Mouse (Mus musculus): ENCODE results near the gene Ciapin1.

Gene Ciapin1

DNA sequence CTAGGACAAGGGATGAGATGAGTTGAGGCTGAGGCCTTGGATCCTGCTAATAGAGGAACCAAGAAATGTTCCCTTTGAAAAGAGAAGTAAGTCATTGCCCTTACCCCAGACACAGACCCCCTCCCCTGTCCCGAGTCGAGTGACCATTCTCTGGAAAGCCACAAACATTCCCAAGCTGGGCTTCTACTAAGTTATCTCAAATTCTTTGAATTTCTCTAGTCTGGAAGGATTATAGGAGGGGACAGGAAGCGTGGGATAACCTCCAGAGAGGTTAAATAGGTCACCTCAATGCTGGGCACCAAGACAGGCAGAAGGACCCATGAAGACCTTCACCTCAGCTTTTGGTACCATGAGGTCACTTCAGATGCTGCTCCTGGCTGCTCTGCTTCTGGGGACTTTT lies 28.0 kb downstream of the Ciapin1 start, which contains the start of gene Ccl17:
Gene Ccl17 (plus strand): TSS at position 301 of the 400 bp plus-strand sequence.
- DNase-seq (ENCODE audit: extremely low spot score, low read depth, low spot score): no peak

DNA sequence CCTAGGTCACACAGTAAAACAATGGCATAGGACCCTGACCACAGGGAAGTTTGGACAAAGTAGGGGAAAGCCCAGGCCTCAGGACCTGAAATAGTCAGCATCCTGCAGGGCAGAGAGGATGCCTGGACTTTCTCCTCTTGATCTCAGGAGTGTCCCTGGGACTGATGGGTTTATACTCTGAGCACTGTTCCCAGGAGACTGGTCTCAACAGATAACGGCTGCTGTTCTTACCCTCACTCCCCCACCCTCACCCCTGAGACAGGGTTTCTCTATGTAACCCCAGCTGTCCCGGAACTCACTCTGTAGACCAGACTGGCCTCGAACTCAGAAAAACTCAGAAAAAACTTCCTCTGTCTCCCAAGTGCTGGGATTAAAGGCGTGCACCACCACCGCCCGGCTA lies 29.8 kb downstream of the Ciapin1 start:
- no peak for DNase-seq (ENCODE audit: extremely low spot score, low read depth, low spot score)

DNA sequence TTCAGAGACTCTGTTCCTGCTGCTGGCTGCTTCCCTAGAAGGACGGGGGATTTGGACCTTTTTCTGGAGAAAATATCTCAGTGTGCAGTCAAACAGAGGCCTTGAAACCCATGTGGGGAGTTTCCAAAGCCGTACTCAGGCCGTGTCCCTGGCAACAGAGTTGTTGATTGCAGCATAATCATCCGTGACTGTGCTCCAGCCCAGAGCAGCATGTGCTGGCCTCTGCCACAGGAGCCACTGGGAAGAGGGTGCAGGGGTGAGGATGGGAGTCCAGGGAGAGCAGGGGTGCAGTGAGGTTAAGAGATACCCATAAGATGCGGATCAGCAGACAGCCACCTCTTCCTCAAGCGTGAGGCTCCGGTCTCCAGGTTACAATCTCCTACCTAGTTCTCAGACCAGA lies 30.7 kb downstream of the Ciapin1 start:
- no peak for DNase-seq (ENCODE audit: extremely low spot score, low read depth, low spot score)

DNA sequence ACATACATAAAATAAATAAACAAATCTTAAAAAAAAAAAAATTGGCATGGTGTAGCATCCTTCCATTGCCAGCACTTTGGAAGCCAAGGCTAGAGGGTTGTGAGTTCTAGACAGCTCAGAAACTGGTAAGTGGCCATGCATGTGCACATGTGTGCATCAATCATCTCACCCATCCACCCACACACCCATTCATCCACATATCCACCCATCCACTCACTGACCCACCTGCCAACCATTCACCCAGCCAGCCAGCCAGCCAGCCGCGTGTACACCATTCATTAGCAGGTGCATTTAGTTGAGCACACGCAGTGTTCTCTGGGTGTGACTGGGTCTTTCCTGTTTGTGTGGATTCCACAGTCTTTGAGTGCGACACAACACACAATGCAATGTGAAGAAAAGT lies 32.3 kb downstream of the Ciapin1 start:
- no peak for DNase-seq (ENCODE audit: extremely low spot score, low read depth, low spot score)

DNA sequence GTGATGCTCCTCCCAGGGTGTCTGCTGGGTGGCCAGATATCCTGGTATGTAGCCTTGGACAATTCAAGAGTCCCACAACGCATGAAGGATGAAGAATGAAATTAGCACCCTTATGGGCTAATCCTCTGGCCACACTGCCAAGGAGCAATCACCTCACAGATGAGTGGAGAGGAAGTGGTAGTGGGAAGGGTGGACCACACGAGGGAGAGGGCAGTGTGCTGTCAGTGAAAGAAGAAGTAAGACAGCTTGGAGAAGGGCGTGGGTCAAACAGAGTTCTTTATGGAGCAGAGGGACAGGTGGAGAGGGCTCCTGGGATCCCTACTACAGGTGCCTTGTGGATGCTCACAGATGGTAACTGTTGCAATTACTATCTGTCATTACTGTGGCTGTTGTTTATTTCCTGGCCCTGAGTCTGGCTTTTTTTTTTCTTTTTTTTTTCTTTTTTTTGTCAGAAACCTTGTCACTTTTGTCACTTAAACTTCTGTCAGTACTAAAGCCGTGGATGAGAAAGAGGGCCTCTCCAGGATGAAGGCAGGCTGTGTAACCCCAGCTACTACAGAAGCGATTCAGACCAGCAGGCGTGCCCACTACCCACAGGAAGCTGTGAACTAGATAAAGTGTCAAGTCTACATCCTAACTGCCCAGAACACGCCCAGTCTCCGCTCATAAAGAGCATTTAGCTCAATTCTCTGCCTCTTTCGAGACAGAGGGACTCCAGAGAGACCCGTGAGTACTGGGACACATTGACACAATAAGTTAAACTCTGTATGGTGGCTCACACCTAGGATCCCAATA lies 33.4 kb downstream of the Ciapin1 start:
- no peak for DNase-seq (ENCODE audit: extremely low spot score, low read depth, low spot score)

DNA sequence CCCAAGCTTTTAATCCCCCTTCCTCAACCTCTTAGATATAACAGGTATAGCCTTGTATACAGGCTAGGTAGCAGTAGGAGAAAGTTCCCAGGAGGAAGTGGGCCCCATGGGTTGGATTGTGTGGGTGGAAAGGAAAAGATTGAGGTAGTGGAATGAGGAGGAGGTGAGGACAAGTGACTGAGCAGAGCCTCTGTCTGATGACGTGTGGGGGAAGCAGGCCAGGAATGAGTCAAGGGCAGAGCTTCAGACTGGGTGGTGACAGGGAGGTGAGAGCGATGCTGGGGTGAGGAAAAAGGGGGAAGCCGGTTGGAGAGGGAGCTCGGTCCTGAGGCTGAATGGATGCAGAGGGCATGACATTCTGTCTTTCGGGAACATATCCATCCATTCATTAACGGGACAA lies 34.6 kb downstream of the Ciapin1 start:
- no peak for DNase-seq (ENCODE audit: extremely low spot score, low read depth, low spot score)

DNA sequence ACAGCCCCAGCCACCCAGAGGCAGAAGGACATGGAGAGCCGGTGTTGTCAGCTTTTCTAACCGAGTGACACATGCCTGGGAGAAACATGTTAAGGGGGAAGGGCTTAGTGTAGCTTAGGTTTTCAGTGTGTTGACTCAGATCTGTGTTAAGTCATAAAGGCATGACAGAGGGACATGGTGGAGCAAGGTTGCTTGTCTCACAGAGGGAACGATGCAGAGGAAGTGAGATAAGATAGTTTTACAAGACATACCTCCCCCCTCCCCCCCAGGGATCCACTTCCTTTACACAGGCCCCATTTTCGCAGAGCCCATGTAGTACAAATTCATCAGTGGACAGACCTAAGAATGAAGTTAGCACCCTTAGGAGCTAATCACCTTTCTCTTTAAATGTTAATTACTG lies 35.8 kb downstream of the Ciapin1 start:
- DNase-seq (ENCODE audit: extremely low spot score, low read depth, low spot score): no peak

DNA sequence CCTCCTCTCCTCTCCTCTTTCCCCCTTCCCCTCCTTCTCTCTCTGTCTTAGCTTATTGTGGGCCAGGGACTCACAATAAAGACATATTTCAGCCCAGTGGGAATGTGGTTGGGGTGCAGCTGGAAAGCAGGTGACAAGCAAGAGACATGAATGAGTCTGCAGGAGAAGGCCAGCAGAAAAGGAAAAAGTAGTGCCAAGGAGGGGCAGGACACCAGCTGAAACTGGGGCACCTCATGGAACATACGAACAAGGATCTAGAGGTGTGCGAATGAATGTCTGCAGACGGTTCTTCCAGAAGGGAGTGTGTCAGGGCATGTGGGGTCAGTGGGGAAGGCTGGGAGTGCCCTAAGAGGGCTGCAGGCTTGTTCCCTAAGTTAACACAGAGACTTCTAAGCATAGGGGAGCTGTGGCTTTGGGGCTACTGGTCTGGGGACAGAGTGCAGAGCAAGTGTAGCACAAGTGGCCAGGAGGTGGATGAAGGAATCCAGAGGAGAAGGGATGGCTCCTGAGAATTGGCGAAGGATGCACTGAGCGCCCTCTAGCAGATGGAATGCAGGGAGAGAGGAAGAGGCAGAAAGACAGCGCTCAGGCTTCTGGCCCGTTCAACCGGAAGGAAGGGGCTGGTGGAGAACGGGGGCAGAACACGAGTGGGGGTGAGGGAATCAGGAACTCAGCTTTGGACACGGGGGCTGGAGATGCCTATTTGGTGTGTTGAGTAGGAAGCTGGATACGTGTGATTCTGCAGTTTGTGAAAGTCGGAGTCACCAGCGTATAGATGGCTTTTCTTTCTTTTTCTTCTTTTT lies 36.7 kb downstream of the Ciapin1 start:
- no peak for DNase-seq (ENCODE audit: extremely low spot score, low read depth, low spot score)

DNA sequence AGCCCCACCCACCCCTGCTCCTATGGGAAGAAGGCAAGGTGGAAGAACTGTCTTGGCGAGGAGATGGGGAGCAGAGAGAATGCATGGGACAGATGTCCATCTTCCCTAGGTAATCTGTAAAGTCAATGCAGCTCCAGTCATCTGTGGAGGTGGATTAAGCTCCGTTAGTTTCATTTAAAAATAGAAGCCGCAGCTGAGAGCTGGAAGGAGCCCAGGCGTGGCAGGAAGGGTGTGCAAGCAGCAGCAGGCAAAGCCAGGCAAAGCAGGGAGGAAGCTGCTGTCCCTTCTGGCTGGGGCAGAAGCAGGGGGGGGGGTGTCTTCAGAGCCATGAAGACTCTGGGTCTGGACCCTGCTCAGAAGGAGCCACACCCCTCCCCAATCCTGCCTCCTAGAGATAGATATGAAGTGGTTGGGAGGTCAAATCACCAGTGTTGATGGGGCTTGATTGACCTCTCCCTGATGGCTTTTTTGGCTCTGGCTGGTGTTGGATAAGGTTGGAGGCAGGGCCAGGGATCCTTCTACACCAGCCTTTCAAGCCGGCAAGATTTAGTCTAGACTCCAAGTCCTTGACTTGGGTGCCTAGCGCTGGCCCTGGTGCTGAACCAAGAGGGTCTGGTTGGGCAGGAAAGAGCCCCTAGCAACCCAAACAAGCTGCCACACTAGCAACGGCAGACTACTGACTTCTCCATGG lies 37.7 kb downstream of the Ciapin1 start:
- DNase-seq (ENCODE audit: extremely low spot score, low read depth, low spot score): no peak

DNA sequence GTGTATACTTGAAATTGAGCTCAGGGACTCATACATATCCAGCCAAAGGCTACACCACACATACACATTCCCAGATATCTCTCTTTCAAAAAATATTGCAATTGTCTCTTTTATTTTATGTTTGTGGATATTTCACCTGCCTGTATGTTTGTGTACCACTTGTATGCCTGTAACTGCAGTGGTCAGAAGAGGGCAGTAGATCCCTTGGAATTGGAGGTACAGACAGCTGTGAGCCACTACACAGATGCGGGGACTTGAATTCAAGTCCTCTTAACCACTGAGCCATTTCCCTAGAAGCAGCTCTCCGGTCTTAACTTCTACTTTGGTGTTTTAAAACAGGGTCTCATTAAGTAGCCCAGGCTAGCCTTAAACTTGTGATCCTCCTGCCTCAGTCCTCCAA lies 43.4 kb downstream of the Ciapin1 start:
- DNase-seq (ENCODE audit: extremely low spot score, low read depth, low spot score): no peak

DNA sequence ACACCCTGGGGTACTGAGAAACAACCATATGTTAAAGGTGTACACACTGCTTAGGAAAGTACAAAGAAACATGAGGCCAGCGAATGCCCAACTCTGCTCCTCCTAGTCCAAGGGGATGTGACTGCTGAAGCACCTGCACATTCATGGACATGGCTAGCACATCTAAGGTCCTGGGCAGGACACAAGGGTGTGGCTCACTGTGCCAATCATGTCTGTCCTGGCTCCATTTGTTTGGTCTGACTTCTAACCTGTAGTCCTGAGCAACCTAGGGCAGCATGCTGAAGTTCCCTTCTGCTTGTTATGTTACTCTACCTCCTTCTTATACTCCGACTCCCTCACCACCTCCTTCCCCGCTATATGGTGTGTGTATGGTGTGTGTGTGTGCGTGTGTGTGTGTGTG lies 43.8 kb downstream of the Ciapin1 start:
- DNase-seq (ENCODE audit: extremely low spot score, low read depth, low spot score): no peak

DNA sequence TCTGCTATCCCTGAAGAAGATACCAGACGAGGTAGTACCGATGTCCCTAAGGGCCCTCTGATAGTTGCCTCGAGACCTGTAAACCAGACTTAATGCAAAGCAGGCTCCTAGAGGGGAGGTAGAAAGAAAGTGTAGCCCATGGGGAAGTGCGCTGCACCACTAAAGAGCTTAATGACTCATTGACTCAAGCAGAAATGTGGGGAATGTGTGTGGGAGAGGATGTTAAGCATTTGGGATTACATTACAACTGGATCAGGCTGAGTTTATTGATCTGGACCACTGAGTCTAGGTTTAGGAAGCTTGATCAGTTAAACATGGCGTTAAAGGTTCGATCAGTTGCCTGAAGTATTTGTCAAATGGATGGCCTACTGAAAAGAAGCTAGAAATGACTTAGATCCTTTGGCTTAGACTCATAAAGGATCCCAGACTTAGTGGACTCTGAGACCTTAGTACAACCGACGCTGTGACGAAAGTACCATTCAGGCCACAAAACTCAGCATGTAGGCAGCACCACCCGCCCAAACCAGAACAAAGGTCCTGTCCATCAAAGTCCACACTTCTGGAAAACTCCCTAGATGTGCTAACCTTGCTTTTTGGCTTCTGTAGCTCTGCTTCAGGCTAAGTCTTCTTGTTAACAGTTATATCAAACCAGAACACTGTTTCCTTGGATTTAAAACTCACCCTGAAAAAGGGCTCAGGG lies 48.8 kb downstream of the Ciapin1 start:
- DNase-seq (ENCODE audit: extremely low spot score, low read depth, low spot score): no peak

DNA sequence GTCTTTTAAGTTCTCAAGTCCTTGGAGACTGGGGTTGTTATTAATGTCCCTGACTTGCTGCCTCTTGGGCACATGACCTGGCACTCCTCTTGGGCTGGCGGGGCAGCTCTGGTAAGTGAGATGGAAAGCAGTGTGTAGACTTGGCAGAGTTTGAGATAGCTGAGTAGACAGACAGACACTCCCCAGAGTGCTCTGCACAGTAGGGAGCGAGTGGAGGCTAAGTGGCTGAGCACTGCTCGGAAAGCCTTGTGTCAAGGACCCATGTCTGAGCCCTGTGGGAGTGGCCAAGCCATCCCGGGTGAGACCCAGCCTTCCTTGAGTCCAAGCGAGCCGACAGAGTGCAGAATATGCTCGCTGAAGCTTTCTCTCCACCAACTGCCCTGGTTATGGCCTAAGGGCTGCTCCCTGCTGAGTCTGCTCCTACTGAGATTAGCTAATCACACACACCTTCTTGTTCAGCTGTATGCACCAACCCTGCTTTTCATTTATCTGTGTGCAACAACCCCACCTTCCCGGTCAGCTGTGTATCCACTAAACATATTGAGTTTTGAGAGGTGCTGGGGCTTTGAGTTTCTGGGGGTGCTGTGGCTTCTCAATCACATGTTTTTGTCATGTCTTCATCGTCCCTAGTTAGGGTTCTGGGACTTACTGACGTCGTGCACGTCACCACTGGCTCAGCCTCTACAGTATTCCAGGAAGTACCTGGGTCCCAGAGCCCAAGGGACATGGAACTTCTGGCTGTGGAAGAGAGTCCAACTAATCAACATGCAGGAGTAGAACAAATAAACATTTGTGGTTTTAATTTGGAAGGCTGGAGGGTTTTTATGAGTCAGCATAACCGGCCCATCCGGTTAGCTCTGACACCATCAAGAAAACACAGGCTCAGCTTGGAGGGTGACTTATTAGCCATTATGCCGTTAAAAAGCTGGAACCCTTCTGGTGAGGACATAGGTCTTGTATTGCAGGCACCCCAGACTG lies 50.3 kb downstream of the Ciapin1 start:
- no peak for DNase-seq (ENCODE audit: extremely low spot score, low read depth, low spot score)

DNA sequence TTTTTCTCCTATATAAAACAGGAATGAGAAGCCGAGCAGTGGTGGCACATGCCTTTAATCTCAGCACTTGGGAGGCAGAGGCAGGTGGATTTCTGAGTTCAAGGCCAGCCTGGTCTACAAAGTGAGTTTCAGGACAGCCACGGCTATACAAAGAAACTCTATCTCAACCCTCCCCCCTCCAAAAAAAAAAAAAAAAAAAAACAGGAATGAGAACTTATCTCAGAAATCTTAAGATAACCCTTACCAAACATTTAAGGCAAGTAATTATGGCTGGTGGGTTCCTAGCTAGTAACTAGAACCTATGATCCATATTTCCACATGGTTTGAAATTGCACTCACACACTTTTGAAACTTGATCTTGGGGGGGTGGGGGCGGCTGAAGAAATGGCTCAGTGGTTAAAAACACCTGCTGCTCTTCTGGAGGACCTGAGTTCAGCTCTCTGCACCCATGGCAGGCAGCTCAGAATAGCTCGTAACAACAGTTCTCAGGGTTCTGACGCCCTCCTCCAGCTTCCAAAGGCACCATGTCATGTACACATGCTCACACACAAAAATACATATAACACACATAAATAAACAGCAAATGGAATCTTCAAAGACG lies 52.1 kb downstream of the Ciapin1 start:
- no peak for DNase-seq (ENCODE audit: extremely low spot score, low read depth, low spot score)

DNA sequence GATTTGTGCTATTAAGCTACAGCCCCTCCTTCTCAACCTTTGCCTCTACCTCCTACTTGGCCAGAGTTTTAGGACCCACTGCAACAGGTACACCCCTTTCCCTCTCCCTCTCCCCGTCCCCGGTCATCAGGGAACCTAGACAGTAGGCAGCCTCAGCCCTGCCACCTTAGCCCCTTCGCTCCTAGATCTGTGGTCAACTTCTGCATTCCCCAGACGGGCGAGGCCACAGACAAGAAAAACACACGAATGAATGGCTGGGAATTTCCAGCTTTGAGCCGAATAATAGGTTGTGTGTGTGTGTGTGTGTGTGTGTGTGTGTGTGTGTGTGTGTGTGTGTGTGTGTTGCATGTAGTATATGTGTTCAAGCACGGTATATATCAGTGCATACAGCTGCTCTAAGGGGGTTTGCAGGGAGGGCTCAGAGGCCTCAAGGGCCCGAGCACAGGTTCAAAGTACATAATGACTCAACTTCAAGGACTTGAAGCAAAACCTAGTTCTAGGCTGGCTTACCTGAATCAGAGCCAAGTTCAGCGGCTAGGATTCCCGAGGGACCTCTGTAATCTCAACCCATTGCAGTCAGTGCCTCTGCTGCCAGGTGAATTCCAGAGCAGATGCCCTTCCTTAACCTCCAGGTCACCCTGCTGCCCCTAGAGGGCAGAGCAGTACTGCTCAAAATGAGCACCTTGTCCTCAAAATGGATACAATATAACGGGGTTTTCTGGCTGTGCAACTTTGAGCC lies 52.7 kb downstream of the Ciapin1 start:
- no peak for DNase-seq (ENCODE audit: extremely low spot score, low read depth, low spot score)

DNA sequence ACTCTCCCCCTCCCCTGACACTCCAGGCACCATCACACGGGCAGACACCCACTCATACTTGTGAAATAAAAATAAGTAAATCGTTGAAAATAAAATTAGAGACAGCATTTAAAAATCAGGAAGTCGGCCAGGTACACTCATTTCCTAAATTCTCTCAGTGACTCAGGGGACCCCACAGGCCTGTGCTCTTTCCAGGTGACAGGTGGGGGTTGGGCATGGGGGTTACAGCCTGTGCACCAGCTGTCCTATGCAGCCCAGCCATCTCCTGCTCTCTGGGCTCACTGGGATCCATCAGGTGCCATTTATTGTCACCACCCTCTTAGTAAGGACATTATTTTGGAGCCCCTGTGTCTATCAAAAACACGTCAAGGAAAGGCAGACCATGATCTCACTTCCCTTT lies 54.3 kb downstream of the Ciapin1 start:
- DNase-seq (ENCODE audit: extremely low spot score, low read depth, low spot score): no peak

DNA sequence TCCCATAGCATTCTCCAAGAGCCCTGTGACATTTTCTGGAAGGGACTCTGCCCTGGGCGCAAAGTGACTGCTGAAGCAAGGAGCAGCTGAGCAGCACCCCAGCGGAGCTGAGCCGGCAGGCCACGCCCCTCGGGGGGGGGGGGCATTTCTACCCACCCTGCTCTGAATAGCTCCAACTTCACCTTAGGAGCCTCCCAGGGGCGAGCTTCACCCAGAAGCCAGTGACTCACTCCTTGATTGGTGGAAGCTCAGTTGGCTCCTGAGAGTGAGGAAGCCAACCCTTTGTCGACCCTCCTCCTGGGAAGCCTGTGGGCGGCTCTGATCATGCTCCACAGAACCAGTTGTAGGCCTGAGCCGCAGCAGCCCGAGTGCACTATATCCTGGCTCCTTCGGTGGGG lies 56.3 kb downstream of the Ciapin1 start:
- no peak for DNase-seq (ENCODE audit: extremely low spot score, low read depth, low spot score)

DNA sequence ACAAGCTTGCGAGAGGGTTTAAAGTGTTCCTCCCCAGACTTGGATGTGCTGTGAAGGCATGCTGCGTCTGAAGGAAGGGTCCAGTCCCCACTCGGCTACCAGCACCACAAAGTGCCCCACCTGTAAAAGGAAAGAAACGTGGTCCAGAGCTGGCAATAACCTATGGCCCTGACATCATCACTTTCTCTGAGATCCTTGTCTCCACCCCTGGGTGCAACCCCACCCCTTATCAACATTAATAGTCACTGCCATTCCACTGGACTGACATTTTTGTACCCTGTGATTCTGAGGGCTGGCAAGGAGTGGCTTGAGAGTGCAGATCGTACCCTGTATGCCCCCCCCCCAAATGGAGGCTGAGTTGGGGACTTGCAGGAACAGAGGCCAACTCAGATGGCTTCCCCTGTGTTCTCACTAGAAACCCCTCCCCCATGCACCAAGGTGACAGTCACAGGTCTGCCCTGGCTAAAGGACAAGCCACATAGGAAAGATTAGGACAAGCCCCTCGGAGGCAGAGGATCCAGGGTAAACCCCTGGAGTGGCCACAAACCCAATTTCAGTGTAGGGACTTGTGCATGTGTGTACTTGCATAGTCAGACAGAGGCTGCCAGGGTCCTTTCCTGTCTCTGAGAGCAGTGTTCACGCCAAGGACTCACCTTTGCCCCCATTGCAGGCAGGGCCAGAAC lies 56.9 kb downstream of the Ciapin1 start:
- no peak for DNase-seq (ENCODE audit: extremely low spot score, low read depth, low spot score)
